Mouse (Mus musculus): ENCODE results near the gene Tut1. TPM values are rescaled to one million over a fixed set of nuclear protein-coding genes. Genes with fewer than 3 reads are reported as not detected.
A peak's percentile ranks its signal among the peaks of the same experiment; 100 is the strongest.
"Not testable (repeated sequence)": the region's sequence is repeated elsewhere in the genome, so short reads cannot be mapped to it uniquely, and the experiment has no call there.

Gene Tut1
- polyA plus RNA-seq, 1 experiment from 2014 or later: 19.9 TPM

DNA sequence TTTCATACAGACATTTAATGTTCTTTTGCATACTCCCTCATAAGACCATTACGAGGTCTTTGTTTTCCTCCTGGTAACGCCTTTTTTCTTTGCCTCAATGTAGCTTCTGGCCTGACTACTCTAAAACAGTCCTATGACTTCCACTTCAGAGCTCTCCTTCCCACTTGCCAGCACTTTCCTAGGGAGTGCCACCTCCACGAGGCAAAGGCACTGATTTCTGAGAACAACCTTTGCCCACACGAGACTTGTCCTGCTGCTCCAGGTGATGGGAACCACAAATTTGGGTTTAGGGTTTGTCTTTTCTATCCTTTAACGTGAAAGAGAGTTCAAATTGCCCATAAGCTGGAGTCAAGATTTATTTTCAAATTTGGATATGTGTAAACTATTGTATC lies 12.5 kb downstream of the Tut1 start:
- Histone ChIP-seq H3K4me3 (replicated peaks; ENCODE audit: low read depth, low read length) (peak overlapping the region; percentile 89), H3K27ac (peak overlapping the region; percentile 94), H3K9me3 (replicated peaks; ENCODE audit: low read length) (no peaks in the 10 kb centered on the region), H3K36me3 (ENCODE audit: insufficient read depth, low read length) (peaks cover 64% of the 10 kb centered on the region), H3K27me3 (ENCODE audit: insufficient read depth, low read length) (no peaks in the 10 kb centered on the region), H3K4me2 (ENCODE audit: low read length) (peak overlapping the region; percentile 54), H3K4me1 (replicated peaks; ENCODE audit: insufficient read depth, low read length) (0 out of 2 replicates have a peak, but pooled peaks cover 5% of the 10 kb centered on the region), H3K9ac (ENCODE audit: low read depth, low read length) (peak overlapping the region; percentile 61)
- ATAC-seq (replicated peaks; ENCODE audit: low FRiP score, low read depth) (no peak), DNase-seq (ENCODE audit: low spot score) (peak; percentile 30)
- no peak for TF ChIP-seq CTCF (IDR thresholded peaks at IDR 0.05; ENCODE audit: low read depth)
- WGBS: 20% methylated on average over 5 of the region's 5 CpGs

DNA sequence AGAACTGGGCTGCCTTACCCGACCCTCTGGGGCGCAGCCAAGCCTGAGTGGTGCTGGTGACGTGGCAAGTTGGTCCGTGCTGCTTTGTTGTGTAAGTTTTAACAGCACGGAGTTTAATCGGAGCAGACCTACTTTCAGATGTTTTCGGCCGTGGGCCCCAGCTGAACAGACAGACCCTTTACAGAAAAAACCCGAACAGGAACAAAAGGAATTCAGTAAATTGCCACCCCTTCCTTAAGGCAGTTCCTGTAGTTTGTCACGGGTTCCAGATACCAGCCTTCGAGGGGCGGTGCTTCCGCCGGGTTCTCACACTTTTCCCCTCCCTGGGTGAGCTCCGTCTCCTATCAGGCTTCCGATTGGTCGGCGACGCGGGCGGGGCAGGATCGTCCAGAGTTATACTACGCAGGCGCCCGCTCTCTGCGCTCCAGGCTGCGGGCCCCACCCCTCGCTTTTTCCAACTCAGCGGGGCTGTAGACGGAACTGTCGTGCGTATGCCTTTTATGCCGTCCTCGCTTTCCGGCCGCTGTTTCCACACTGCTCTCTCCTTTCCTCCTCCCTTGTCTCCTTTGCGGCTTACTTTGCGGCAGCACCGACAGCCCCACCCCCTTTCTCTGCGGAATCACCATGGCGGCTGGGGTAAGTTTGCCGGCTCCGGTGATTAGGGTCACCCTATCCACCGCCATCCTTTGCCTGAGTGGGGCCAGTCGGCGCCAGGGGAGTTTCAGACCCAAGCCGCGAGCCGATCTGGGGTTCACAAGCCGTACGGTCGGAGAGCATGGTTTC lies 13.1 kb downstream of the Tut1 start, which contains the start of gene Eef1g:
TSS of gene Eef1g (plus strand) at position 452 of the 783 bp plus-strand sequence.
- WGBS: under 1% methylated on average over 52 of the region's 52 CpGs
- Histone ChIP-seq H3K9me3 (replicated peaks; ENCODE audit: low read length) (no peaks in the 10 kb centered on the region), H3K4me1 (replicated peaks; ENCODE audit: insufficient read depth, low read length) (0 out of 2 replicates have a peak, but pooled peaks cover 5% of the 10 kb centered on the region), H3K4me2 (ENCODE audit: low read length) (peak within 1 kb of the TSS; percentile 81), H3K4me3 (replicated peaks; ENCODE audit: low read depth, low read length) (peak within 1 kb of the TSS; percentile 89), H3K9ac (ENCODE audit: low read depth, low read length) (peak within 1 kb of the TSS; percentile 94), H3K36me3 (ENCODE audit: insufficient read depth, low read length) (peaks cover 64% of the 10 kb centered on the region), H3K27me3 (ENCODE audit: insufficient read depth, low read length) (no peaks in the 10 kb centered on the region), H3K27ac (peak within 1 kb of the TSS; percentile 94)
- DNase-seq (ENCODE audit: low spot score) (peak; percentile 100), ATAC-seq (replicated peaks; ENCODE audit: low FRiP score, low read depth) (peak; percentile 99)
- no peak for TF ChIP-seq CTCF (IDR thresholded peaks at IDR 0.05; ENCODE audit: low read depth)

DNA sequence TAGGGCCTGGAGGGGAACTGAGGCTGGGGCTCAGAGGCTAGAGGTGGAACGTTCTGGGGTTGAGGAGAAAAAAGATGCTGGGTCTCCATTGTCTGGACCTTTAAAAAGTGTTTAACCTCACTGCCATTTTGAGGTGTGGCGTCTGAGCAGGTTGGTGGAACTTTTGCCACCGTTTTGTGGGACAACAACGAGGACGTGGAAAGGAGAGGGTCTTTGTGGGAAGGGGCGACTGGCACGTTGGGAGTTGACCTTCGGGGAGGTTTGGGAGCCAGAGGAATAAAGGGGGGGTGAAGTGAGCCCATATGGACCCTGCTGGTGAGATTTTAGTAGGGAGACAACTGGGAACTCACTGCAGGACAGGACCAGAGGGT lies 13.7 kb downstream of the Tut1 start:
- peak overlapping the region; percentile 89 for H3K4me3 ChIP-seq (replicated peaks; ENCODE audit: low read depth, low read length)
- H3K36me3 ChIP-seq (ENCODE audit: insufficient read depth, low read length): peaks cover 64% of the 10 kb centered on the region
- ATAC-seq (replicated peaks; ENCODE audit: low FRiP score, low read depth) (no peak), DNase-seq (ENCODE audit: low spot score) (no peak)
- no peaks in the 10 kb centered on the region for H3K27me3 ChIP-seq (ENCODE audit: insufficient read depth, low read length)
- peak overlapping the region; percentile 81 for H3K4me2 ChIP-seq (ENCODE audit: low read length)
- H3K9ac ChIP-seq (ENCODE audit: low read depth, low read length): peak overlapping the region; percentile 94
- no peaks in the 10 kb centered on the region for H3K9me3 ChIP-seq (replicated peaks; ENCODE audit: low read length)
- WGBS: under 1% methylated on average over 8 of the region's 8 CpGs
- no peak for TF ChIP-seq CTCF (IDR thresholded peaks at IDR 0.05; ENCODE audit: low read depth)
- 0 out of 2 replicates have a peak, but pooled peaks cover 5% of the 10 kb centered on the region for H3K4me1 ChIP-seq (replicated peaks; ENCODE audit: insufficient read depth, low read length)
- peak overlapping the region; percentile 70 for H3K27ac ChIP-seq

DNA sequence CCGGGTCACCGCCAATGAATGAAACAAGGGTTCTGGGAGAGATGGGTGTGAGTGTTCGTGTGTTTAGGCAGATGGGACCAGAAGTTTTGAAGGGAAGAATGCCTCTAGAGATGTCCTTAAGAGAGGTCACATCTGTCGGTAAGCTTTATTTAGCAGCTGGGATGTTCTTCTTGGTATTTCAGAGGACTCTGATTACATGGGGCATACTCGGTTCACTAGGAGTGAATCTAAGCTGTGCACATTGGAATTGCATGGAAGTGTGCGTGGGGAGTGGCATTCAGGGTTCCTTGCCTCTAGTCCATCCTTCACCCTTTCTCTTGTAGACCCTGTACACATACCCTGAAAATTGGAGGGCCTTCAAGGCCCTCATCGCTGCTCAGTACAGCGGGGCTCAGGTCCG lies 14.2 kb downstream of the Tut1 start:
- Histone ChIP-seq H3K27ac (no peak overlapping the region; the same call in 1 of the 2 replicates), H3K27me3 (ENCODE audit: insufficient read depth, low read length) (no peaks in the 10 kb centered on the region), H3K4me1 (replicated peaks; ENCODE audit: insufficient read depth, low read length) (0 out of 2 replicates have a peak, but pooled peaks cover 5% of the 10 kb centered on the region), H3K9me3 (replicated peaks; ENCODE audit: low read length) (no peaks in the 10 kb centered on the region), H3K36me3 (ENCODE audit: insufficient read depth, low read length) (peaks cover 61% of the 10 kb centered on the region), H3K9ac (ENCODE audit: low read depth, low read length) (peak overlapping the region; percentile 94), H3K4me3 (replicated peaks; ENCODE audit: low read depth, low read length) (peak overlapping the region; percentile 89), H3K4me2 (ENCODE audit: low read length) (peak overlapping the region; percentile 81)
- ATAC-seq (replicated peaks; ENCODE audit: low FRiP score, low read depth) (no peak), DNase-seq (ENCODE audit: low spot score) (no peak)
- no peak for TF ChIP-seq CTCF (IDR thresholded peaks at IDR 0.05; ENCODE audit: low read depth)
- 2% methylated on average over 9 of the region's 9 CpGs for WGBS

DNA sequence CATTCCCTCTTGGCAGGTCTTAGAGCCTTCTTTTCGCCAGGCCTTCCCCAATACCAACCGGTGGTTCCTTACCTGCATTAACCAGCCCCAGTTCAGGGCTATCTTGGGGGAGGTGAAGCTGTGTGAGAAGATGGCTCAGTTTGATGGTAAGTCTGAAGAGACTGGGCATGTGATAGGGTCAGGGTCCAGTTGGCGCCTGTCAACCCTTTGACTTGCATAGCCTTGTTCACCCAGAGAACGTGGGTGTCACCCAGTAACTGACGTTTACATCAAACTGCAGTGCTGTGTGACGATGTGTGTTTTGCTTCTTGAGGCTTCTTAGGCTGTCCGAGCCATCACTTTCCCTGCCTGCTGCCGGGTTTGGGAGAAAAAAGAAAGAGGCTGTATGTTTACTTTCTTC lies 18.8 kb downstream of the Tut1 start:
- DNase-seq (ENCODE audit: low spot score); H3K9me3 ChIP-seq (replicated peaks; ENCODE audit: low read length); ATAC-seq (replicated peaks; ENCODE audit: low FRiP score, low read depth); H3K4me2 ChIP-seq (ENCODE audit: low read length); H3K4me1 ChIP-seq (replicated peaks; ENCODE audit: insufficient read depth, low read length); H3K27me3 ChIP-seq (ENCODE audit: insufficient read depth, low read length); H3K27ac ChIP-seq; H3K4me3 ChIP-seq (replicated peaks; ENCODE audit: low read depth, low read length); H3K9ac ChIP-seq (ENCODE audit: low read depth, low read length): not testable (repeated sequence)
- WGBS: 84% methylated on average over 8 of the region's 8 CpGs
- peaks cover 69% of the 10 kb centered on the region for H3K36me3 ChIP-seq (ENCODE audit: insufficient read depth, low read length)

DNA sequence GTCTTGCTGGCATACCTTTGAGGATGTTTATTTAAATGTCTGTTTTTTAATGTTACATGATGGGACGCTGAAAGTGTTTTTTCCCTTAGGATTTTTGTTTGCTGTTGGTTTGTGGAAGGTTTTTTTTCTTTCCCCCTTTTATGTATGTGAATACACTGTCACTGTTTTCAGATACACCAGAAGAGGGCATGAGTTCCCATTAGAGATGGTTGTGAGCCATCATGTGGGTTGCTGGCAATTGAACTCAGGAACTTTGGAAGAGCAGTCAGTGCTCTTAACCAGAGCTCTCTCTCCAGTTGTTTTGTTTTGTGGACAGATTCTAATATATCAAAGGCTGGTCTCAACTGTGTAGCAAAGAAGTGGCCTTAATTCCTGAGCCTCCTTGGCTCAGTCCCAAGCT lies 21.0 kb downstream of the Tut1 start:
- TF ChIP-seq CTCF (IDR thresholded peaks at IDR 0.05; ENCODE audit: low read depth): peak; percentile 23; the same call in 1 of the 2 replicates
- H3K27me3 ChIP-seq (ENCODE audit: insufficient read depth, low read length): no peaks in the 10 kb centered on the region
- 68% methylated on average over 1 of the region's 1 CpGs for WGBS
- no peaks in the 10 kb centered on the region for H3K9me3 ChIP-seq (replicated peaks; ENCODE audit: low read length)
- H3K27ac ChIP-seq: no peak overlapping the region
- peaks cover 74% of the 10 kb centered on the region for H3K36me3 ChIP-seq (ENCODE audit: insufficient read depth, low read length)
- H3K4me2 ChIP-seq (ENCODE audit: low read length): no peak overlapping the region
- no peak overlapping the region for H3K9ac ChIP-seq (ENCODE audit: low read depth, low read length)
- no peak overlapping the region for H3K4me3 ChIP-seq (replicated peaks; ENCODE audit: low read depth, low read length)
- ATAC-seq (replicated peaks; ENCODE audit: low FRiP score, low read depth): no peak
- no peak for DNase-seq (ENCODE audit: low spot score)
- H3K4me1 ChIP-seq (replicated peaks; ENCODE audit: insufficient read depth, low read length): no peaks in the 10 kb centered on the region

Data from kidney, postnatal 0 days (tissue).